Mouse (Mus musculus) kidney, adult 10 weeks (tissue): ENCODE data around the gene Klhl35. TPM values are rescaled to one million over a fixed set of nuclear protein-coding genes. Genes with fewer than 3 reads are reported as not detected.

Experiments used
- polyA plus RNA-seq: library from polyadenylated mRNA; stranded (reverse); fragments of 350-450 nt; fragmentation: Illumina TruSeq; extraction: RNeasy Lipid Tissue Mini Kit (QIAGEN cat#74804); gene quantifications from one replicate; pipeline ENCODE4 v1.2.3, GENCODE M21; 2014; ENCODE audit warnings: low read depth, low replicate concordance

Klhl35 gene
- not detected for polyA plus RNA-seq

GRCm38 (mm10) chr7:99465811-99466210 lies at the start of gene Klhl35:
Gene Klhl35 (plus strand): TSS chr7:99466004.

GRCm38 (mm10) chr7:99483271-99483923 lies 17.6 kb downstream of the Klhl35 start, which contains the start of gene Rps3:
Gene Rps3 (minus strand): TSS chr7:99483738.

Other genes with a start within 250 kb of the Klhl35 start
- 1.9 TPM for gene Mogat2, start 227.4 kb upstream of the Klhl35 start, polyA plus RNA-seq
- 0.16 TPM for gene Map6, start 198.6 kb upstream of the Klhl35 start, polyA plus RNA-seq
- gene Serpinh1, start 112.8 kb upstream of the Klhl35 start, polyA plus RNA-seq = 30.4 TPM
- gene Gdpd5, start 84.6 kb upstream of the Klhl35 start, polyA plus RNA-seq = 0.20 TPM
- gene Rps3, start 17.7 kb downstream of the Klhl35 start, polyA plus RNA-seq = 542 TPM
- 13.8 TPM for gene Arrb1, start 69.5 kb downstream of the Klhl35 start, polyA plus RNA-seq
- gene Tpbgl, start 161.1 kb downstream of the Klhl35 start, polyA plus RNA-seq = 0.57 TPM
- 12.3 TPM for gene Slco2b1, start 245.3 kb downstream of the Klhl35 start, polyA plus RNA-seq